Mouse (Mus musculus): ENCODE measurements around the gene Stk10. TPM values are rescaled to one million over a fixed set of nuclear protein-coding genes. Genes with fewer than 3 reads are reported as not detected.

Gene Stk10
- total RNA-seq, 2 experiments from 2014 or later, result 11.8 to 12.7 TPM

- DNase-seq, result no peak
These were observed 101.7 kb downstream of the Stk10 start for GRCm38 (mm10) chr11:32634842-32635241.

GRCm38 (mm10) chr11:32636275-32636674 lies 103.2 kb downstream of the Stk10 start:
- DNase-seq, result no peak

GRCm38 (mm10) chr11:32638521-32639255 lies 105.6 kb downstream of the Stk10 start:
- DNase-seq, result no peak

GRCm38 (mm10) chr11:32640617-32641016 lies 107.5 kb downstream of the Stk10 start:
- no peak for DNase-seq

GRCm38 (mm10) chr11:32642249-32642876 lies 109.3 kb downstream of the Stk10 start, which contains the start of gene Fbxw11:
Fbxw11 (plus strand) TSS chr11:32642724.
- peak; percentile 95 for DNase-seq

GRCm38 (mm10) chr11:32642899-32643886 lies 110.1 kb downstream of the Stk10 start:
- DNase-seq, result peak; percentile 75

GRCm38 (mm10) chr11:32644010-32644409 lies 110.9 kb downstream of the Stk10 start:
- no peak for DNase-seq

GRCm38 (mm10) chr11:32647265-32647664 lies 114.2 kb downstream of the Stk10 start:
- no peak for DNase-seq

- no peak for DNase-seq
These were observed 117.2 kb downstream of the Stk10 start for GRCm38 (mm10) chr11:32650236-32650749.

GRCm38 (mm10) chr11:32650893-32651590 lies 117.9 kb downstream of the Stk10 start:
- DNase-seq, result no peak

GRCm38 (mm10) chr11:32651723-32652122 lies 118.6 kb downstream of the Stk10 start:
- no peak for DNase-seq

GRCm38 (mm10) chr11:32662082-32662656 lies 129.1 kb downstream of the Stk10 start:
- DNase-seq, result no peak

- no peak for DNase-seq
These were observed 132.5 kb downstream of the Stk10 start for GRCm38 (mm10) chr11:32665639-32666038.

GRCm38 (mm10) chr11:32666983-32667382 lies 133.9 kb downstream of the Stk10 start:
- no peak for DNase-seq

- DNase-seq, result no peak
These were observed 138.4 kb downstream of the Stk10 start for GRCm38 (mm10) chr11:32671480-32671879.

Other genes starting within 250 kb of the Stk10 start
- over 10,000 TPM in 1 of 2 experiments, 1,000 to 10,000 TPM in 1; 3,912 to 12,509 TPM for gene Hba-a1, start 249.8 kb upstream of the Stk10 start, total RNA-seq (2021)
- gene Hbq1b, start 246.3 kb upstream of the Stk10 start, total RNA-seq (2021), result 1 to 10 TPM in 1 of 2 experiments, not detected in 1; 1.2 TPM
- over 10,000 TPM in 1 of 2 experiments, 1,000 to 10,000 TPM in 1; 3,595 to 11,404 TPM for gene Hba-a2, start 236.8 kb upstream of the Stk10 start, total RNA-seq (2021)
- under 1 TPM in 1 of 2 experiments, not detected in 1; 0.77 TPM for gene Hbq1a, start 233.2 kb upstream of the Stk10 start, total RNA-seq (2021)
- gene Sh3pxd2b, start 185.5 kb upstream of the Stk10 start, total RNA-seq (2021), result 10 to 100 TPM; 30.1 to 31.0 TPM
- 10 to 100 TPM; 24.3 to 26.1 TPM for gene Ubtd2, start 77.9 kb upstream of the Stk10 start, total RNA-seq (2021)
- gene Efcab9, start 1.2 kb upstream of the Stk10 start, total RNA-seq (2021), result under 1 TPM in 1 of 2 experiments, not detected in 1; 0.47 TPM
- gene Fbxw11, start 109.4 kb downstream of the Stk10 start, total RNA-seq (2021), result 10 to 100 TPM; 77.1 to 77.3 TPM